7 mouse cellular contexts compared by ENCODE assay signal in the genomic region with DNA sequence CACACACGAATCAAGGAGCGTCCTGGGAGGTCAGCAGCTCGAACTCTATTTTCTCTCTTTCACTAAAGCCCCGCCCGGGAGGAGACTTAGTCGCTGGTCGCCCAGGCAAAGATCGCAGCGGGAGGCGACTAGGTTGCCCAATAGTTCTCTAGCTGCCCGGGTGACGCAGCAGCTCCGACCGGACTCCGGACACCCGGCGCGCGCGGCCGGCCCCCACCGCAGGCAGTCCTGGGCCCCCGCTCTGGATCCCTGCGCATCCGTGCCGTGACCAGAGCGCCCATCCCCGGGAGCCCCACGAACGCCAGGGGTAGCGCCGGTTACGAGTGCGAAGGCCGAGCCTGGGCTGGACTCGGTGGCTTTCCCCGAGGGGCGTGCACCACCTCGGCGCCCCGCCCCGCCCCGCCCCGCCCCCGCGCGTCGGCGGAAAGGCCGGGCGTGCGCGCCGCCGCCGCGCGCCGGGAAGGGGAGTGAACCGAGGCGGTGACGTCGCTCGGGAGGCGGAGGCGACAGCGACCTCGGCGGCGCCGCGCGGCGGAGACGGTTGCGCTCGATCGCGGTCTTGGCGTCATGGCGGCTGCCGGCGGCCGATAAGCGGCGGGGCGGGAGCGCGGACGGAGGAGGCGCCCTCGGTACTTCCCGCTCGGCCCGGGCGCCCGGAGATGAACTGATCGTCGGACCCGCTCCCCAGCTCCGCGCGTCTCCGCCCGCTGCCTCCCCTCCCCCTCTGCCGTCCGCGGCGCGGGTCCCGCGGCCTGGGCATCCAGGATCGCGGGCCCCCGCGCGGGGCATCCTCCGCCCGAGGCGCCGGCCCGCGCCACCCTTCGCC. TPM values are rescaled to one million over a fixed set of nuclear protein-coding genes. Genes with fewer than 3 reads are reported as not detected.
DNase-seq lines count a peak whose midpoint lies in the region; ATAC-seq and TF ChIP-seq lines count a peak whose summit lies in the region.

Gene Chd1, plus strand, starts transcription at position 493 of the 826 bp plus-strand sequence.

- H3K27ac ChIP-seq in intestine, postnatal 0 days (ENCODE audit: low read depth, low read length) = peak within 1 kb of the TSS; percentile 98
- H3K27ac ChIP-seq in midbrain, embryonic 12.5 days (replicated peaks) = peak within 1 kb of the TSS; percentile 96
- peak within 1 kb of the TSS; percentile 99 for H3K27ac ChIP-seq in small intestine, adult 2 months (ENCODE audit: insufficient read depth, low read depth, low read length)

- intact Hi-C loops in left cerebral cortex, postnatal 4 days (cut with DNase I) = loop anchor here (10.0 kb wide), 1 partner anchor 140 kb away; the partner anchor contains the start of gene Prdm9

- H3K27me3 ChIP-seq in intestine, postnatal 0 days (replicated peaks; ENCODE audit: control insufficient read depth, insufficient read depth, low read length) = no peaks in the 10 kb centered on the region
- no peaks in the 10 kb centered on the region for H3K27me3 ChIP-seq in midbrain, embryonic 12.5 days
- no peaks in the 10 kb centered on the region for H3K27me3 ChIP-seq in small intestine, adult 2 months (ENCODE audit: control insufficient read depth, insufficient read depth, low read length)

- H3K4me3 ChIP-seq in intestine, postnatal 0 days (ENCODE audit: low read depth, low read length) = peak within 1 kb of the TSS; percentile 98
- H3K4me3 ChIP-seq in midbrain, embryonic 12.5 days = peak within 1 kb of the TSS; percentile 98
- H3K4me3 ChIP-seq in small intestine, adult 2 months (ENCODE audit: low read depth, low read length) = peak within 1 kb of the TSS; percentile 93

- peaks cover 3% of the 10 kb centered on the region; the same call in 1 of the 2 replicates for H3K4me1 ChIP-seq in intestine, postnatal 0 days (replicated peaks; ENCODE audit: control insufficient read depth, insufficient read depth, low read length)
- H3K4me1 ChIP-seq in midbrain, embryonic 12.5 days = peaks cover 8% of the 10 kb centered on the region
- peaks cover 2% of the 10 kb centered on the region; the same call in 1 of the 2 replicates for H3K4me1 ChIP-seq in small intestine, adult 2 months (ENCODE audit: control insufficient read depth, insufficient read depth, insufficient read length, low read length)

- H3K36me3 ChIP-seq in intestine, postnatal 0 days (ENCODE audit: control insufficient read depth, insufficient read depth) = peaks cover 8% of the 10 kb centered on the region
- H3K36me3 ChIP-seq in midbrain, embryonic 12.5 days = peaks cover 12% of the 10 kb centered on the region
- peaks cover 10% of the 10 kb centered on the region for H3K36me3 ChIP-seq in small intestine, adult 2 months (ENCODE audit: control insufficient read depth, insufficient read depth, low read length)

- peak within 1 kb of the TSS; percentile 85 for H3K9ac ChIP-seq in intestine, postnatal 0 days (ENCODE audit: low read depth, low read length)
- peak within 1 kb of the TSS; percentile 99 for H3K9ac ChIP-seq in midbrain, embryonic 12.5 days (replicated peaks)

- peak; percentile 97 for ATAC-seq in intestine, postnatal 0 days
- peak; percentile 95 for ATAC-seq in midbrain, embryonic 12.5 days (ENCODE audit: low FRiP score, low read depth)

- H3K4me2 ChIP-seq in intestine, postnatal 0 days (replicated peaks; ENCODE audit: low read depth) = peak within 1 kb of the TSS; percentile 89
- H3K4me2 ChIP-seq in midbrain, embryonic 12.5 days (replicated peaks) = peak within 1 kb of the TSS; percentile 84

- peak; percentile 87 for TF ChIP-seq POLR2A in small intestine, adult 2 months (IDR thresholded peaks at IDR 0.05; ENCODE audit: low read depth, low read length)

- 0% methylated on average over 101 of the region's 124 CpGs for WGBS in intestine, postnatal 0 days
- under 1% methylated on average over 112 of the region's 124 CpGs for WGBS in midbrain, embryonic 12.5 days
- WGBS in small intestine, adult 2 months = 1% methylated on average over 111 of the region's 124 CpGs

- no peaks in the 10 kb centered on the region for H3K9me3 ChIP-seq in intestine, postnatal 0 days (ENCODE audit: control insufficient read depth)
- no peaks in the 10 kb centered on the region for H3K9me3 ChIP-seq in midbrain, embryonic 12.5 days

- DNase-seq in adrenal gland, adult 8-10 months = peak; percentile 89
- DNase-seq in embryo, embryonic 9.5 days (ENCODE audit: extremely low spot score) = peak; percentile 94
- peak; percentile 78 to 91 for DNase-seq in gastrocnemius, postnatal 4 days (ENCODE audit: low spot score in 2 of 2)
- peak; percentile 91 for DNase-seq in left cerebral cortex, postnatal 4 days

- TF ChIP-seq CTCF in intestine, postnatal 0 days (IDR thresholded peaks at IDR 0.05; ENCODE audit: low read depth) = peak; percentile 28; the same call in 1 of the 2 replicates
- no peak for TF ChIP-seq CTCF in small intestine, adult 2 months (IDR thresholded peaks at IDR 0.05; ENCODE audit: extremely low read depth, insufficient read length, insufficient replicate concordance, low read depth, low read length)

RNA-seq across cellular contexts. Expression of gene Chd1, which starts in this region (rescaled TPM):
- 10 to 100 TPM; 29.0 to 38.3 (median 32.7) TPM for total RNA-seq in adrenal gland, adult 8-10 months (2022)
- 10 to 100 TPM; 22.6 to 27.3 TPM for total RNA-seq in gastrocnemius, postnatal 4 days (2021)
- polyA plus RNA-seq in intestine, postnatal 0 days (2015; fragmentation: Nextera tagmentation; extraction: Ambion mirVana) = 14.1 and 16.1 TPM in 2 replicates
- 10 to 100 TPM; 28.5 to 29.1 TPM for total RNA-seq in left cerebral cortex, postnatal 4 days (2021)
- 45.8 and 49.5 TPM in 2 replicates for polyA plus RNA-seq in midbrain, embryonic 12.5 days (2016; fragmentation: Nextera tagmentation; extraction: Ambion mirVana)
- 4.8 and 15.6 TPM in 2 replicates for polyA plus RNA-seq in small intestine, adult 2 months (2012; rRNA removed)

Comparison
In these comparisons a context has a peak if more than half of its experiments do, and no peak if none do; other contexts are left out.
1. Peak in every context shown above with its lines: DNase-seq, ATAC-seq, H3K4me3 ChIP-seq and H3K27ac ChIP-seq.